Mouse (Mus musculus) liver, embryonic 14.5 days (tissue): ENCODE data around the gene Sugct. TPM values are rescaled to one million over a fixed set of nuclear protein-coding genes. Genes with fewer than 3 reads are reported as not detected.

Source experiments
- ATAC-seq: fragments of 200-750 bp; cut with Nextera tagmentation; 2 replicates; pipeline ENCODE4 v1.8.0; 2017; ENCODE audit warnings: moderate number of reproducible peaks, mild to moderate bottlenecking, moderate library complexity; ENCODE audit not compliant: insufficient read depth
- DNase-seq, 3 experiments: peaks; one replicate each; pipeline ENCODE4 v3.0.0-alpha.2; 2012 to 2013; ENCODE audit warnings: low read depth in 3 of 3, low spot score in 3 of 3
- H3K27ac ChIP-seq: fragments of 300-500 bp; sonication (generic); 2 replicates; pipeline ENCODE4 v1.5.1; 2014; ENCODE audit warnings: moderate library complexity, mild to moderate bottlenecking, control low read depth, inconsistent platforms
- H3K27me3 ChIP-seq: fragments of 300-500 bp; sonication (generic); 2 replicates; pipeline ENCODE4 v1.6.1; 2014; ENCODE audit warnings: mild to moderate bottlenecking, low read length, moderate library complexity; ENCODE audit not compliant: control insufficient read depth, insufficient read depth
- H3K36me3 ChIP-seq: fragments of 300-500 bp; sonication (generic); replicated peaks from 2 replicates; pipeline ENCODE4 v1.6.1; 2014; ENCODE audit warnings: low read depth; ENCODE audit not compliant: control insufficient read depth, insufficient read depth
- H3K4me1 ChIP-seq, 2 experiments: fragments of 200-500 bp in 1 of 2; fragments of 300-500 bp in 1 of 2; sonication (generic) in 1 of 2; replicated peaks; 2 replicates each; pipeline ENCODE4 v1.6.1; 2012 to 2014; ENCODE audit warnings: antibody characterized with exemption in 1 of 2, inconsistent platforms in 1 of 2, low read length in 1 of 2; ENCODE audit not compliant: control insufficient read depth in 2 of 2, insufficient read depth in 2 of 2
- H3K4me2 ChIP-seq: fragments of 300-500 bp; sonication (generic); 2 replicates; pipeline ENCODE4 v1.6.1; 2014; ENCODE audit warnings: low read depth, mild to moderate bottlenecking, control low read depth, moderate library complexity
- H3K4me3 ChIP-seq, 2 experiments: fragments of 200-500 bp in 1 of 2; fragments of 300-500 bp in 1 of 2; sonication (generic) in 1 of 2; 2 replicates each; pipeline ENCODE4 v1.5.1; 2012 to 2014; ENCODE audit warnings: low read depth in 2 of 2, low read length in 2 of 2, mild to moderate bottlenecking in 2 of 2, control low read depth in 1 of 2, inconsistent platforms in 1 of 2, moderate library complexity in 1 of 2; ENCODE audit not compliant: insufficient read depth in 1 of 2
- H3K9ac ChIP-seq: fragments of 300-500 bp; sonication (generic); replicated peaks from 2 replicates; pipeline ENCODE4 v1.6.1; 2014; ENCODE audit warnings: mild to moderate bottlenecking, control low read depth, moderate library complexity
- H3K9me3 ChIP-seq: fragments of 300-500 bp; sonication (generic); 2 replicates; pipeline ENCODE4 v1.6.1; 2016; ENCODE audit warnings: low read length, mixed read lengths; ENCODE audit not compliant: control insufficient read depth
- CTCF ChIP-seq: IDR thresholded peaks from 2 replicates; pipeline ENCODE4 v1.5.1; 2016; ENCODE audit warnings: antibody characterized with exemption, low read depth, control low read depth
- EP300 ChIP-seq: IDR thresholded peaks from 2 replicates; pipeline ENCODE4 v1.6.1; 2016; ENCODE audit warnings: antibody characterized with exemption, low read depth
- WGBS: fragments of 180-500 bp; shearing (Covaris S2); extraction: QIAGEN DNeasy Blood & Tissue Kit; methylation state at CpG from one replicate; pipeline ENCODE4 v1.1.7; 2014; ENCODE audit not compliant: insufficient replicate concordance; 5-methylcytosine and 5-hydroxymethylcytosine counted together
- polyA plus RNA-seq, 2 experiments: library from polyadenylated mRNA; depleted of rRNA in 1 of 2; stranded (reverse) in 1 of 2; unstranded in 1 of 2; fragments of >200 nt; fragmentation: Nextera tagmentation in 1 of 2; extraction: Ambion mirVana in 1 of 2; gene quantifications; 2 replicates each; pipeline versions ENCODE4 v1.2.1 to v1.2.3; 2012 to 2014

Gene Sugct
- polyA plus RNA-seq, 2 experiments = 1.4 to 2.9 TPM

GRCm38 (mm10) chr13:17301590-17301989 lies 393.8 kb downstream of the Sugct start:
- H3K4me2 ChIP-seq = no peak overlapping the region
- H3K4me1 ChIP-seq = 0 out of 4 replicates have a peak, but pooled peaks cover 0 to 2% of the 10 kb centered on the region in 2 experiments
- no peak for TF ChIP-seq CTCF
- no peak for TF ChIP-seq EP300
- DNase-seq (no peak), ATAC-seq (no peak)
- H3K36me3 ChIP-seq = no peaks in the 10 kb centered on the region
- H3K27me3 ChIP-seq = no peaks in the 10 kb centered on the region
- H3K9ac ChIP-seq = no peak overlapping the region
- no peak overlapping the region for H3K27ac ChIP-seq
- 58% methylated on average over 4 of the region's 4 CpGs for WGBS
- no peak overlapping the region for H3K4me3 ChIP-seq
- no peaks in the 10 kb centered on the region for H3K9me3 ChIP-seq

GRCm38 (mm10) chr13:17297462-17298005 lies 397.8 kb downstream of the Sugct start:
- no peak for TF ChIP-seq CTCF
- no peak for TF ChIP-seq EP300
- Histone ChIP-seq H3K27ac (no peak overlapping the region), H3K36me3 (no peaks in the 10 kb centered on the region), H3K9ac (no peak overlapping the region), H3K4me3 (no peak overlapping the region), H3K4me2 (no peak overlapping the region), H3K27me3 (no peaks in the 10 kb centered on the region), H3K9me3 (no peaks in the 10 kb centered on the region), H3K4me1 (0 out of 4 replicates have a peak, but pooled peaks cover 0 to 2% of the 10 kb centered on the region in 2 experiments)
- ATAC-seq = no peak
- no peak for DNase-seq
- 11% methylated on average over 1 of the region's 1 CpGs for WGBS

GRCm38 (mm10) chr13:17296912-17297311 lies 398.4 kb downstream of the Sugct start:
- WGBS = 32% methylated on average over 4 of the region's 4 CpGs
- 0 out of 4 replicates have a peak, but pooled peaks cover 0 to 2% of the 10 kb centered on the region in 2 experiments for H3K4me1 ChIP-seq
- no peaks in the 10 kb centered on the region for H3K27me3 ChIP-seq
- no peaks in the 10 kb centered on the region for H3K36me3 ChIP-seq
- H3K9me3 ChIP-seq = no peaks in the 10 kb centered on the region
- TF ChIP-seq EP300 = no peak
- TF ChIP-seq CTCF = no peak
- no peak overlapping the region for H3K4me2 ChIP-seq
- DNase-seq = no peak
- H3K4me3 ChIP-seq = no peak overlapping the region
- H3K27ac ChIP-seq = no peak overlapping the region
- H3K9ac ChIP-seq = no peak overlapping the region
- ATAC-seq = no peak

- no peaks in the 10 kb centered on the region for H3K9me3 ChIP-seq
- no peak overlapping the region for H3K27ac ChIP-seq
- H3K4me1 ChIP-seq = 0 out of 4 replicates have a peak, but pooled peaks cover 0 to 2% of the 10 kb centered on the region in 2 experiments
- ATAC-seq (no peak), DNase-seq (no peak)
- H3K27me3 ChIP-seq = no peaks in the 10 kb centered on the region
- H3K4me3 ChIP-seq = no peak overlapping the region
- TF ChIP-seq EP300 (no peak), CTCF (no peak)
- WGBS = 62% methylated on average over 3 of the region's 3 CpGs
- no peaks in the 10 kb centered on the region for H3K36me3 ChIP-seq
- no peak overlapping the region for H3K4me2 ChIP-seq
- H3K9ac ChIP-seq = no peak overlapping the region
Observed at GRCm38 (mm10) chr13:17296460-17296859, 398.9 kb downstream of the Sugct start.

GRCm38 (mm10) chr13:17291057-17291456 lies 404.3 kb downstream of the Sugct start:
- Histone ChIP-seq H3K9ac (no peak overlapping the region), H3K4me3 (no peak overlapping the region), H3K36me3 (no peaks in the 10 kb centered on the region), H3K27ac (no peak overlapping the region), H3K4me1 (no peaks in the 10 kb centered on the region), H3K9me3 (no peaks in the 10 kb centered on the region), H3K4me2 (no peak overlapping the region), H3K27me3 (no peaks in the 10 kb centered on the region)
- ATAC-seq (no peak), DNase-seq (no peak)
- 52% methylated on average over 3 of the region's 3 CpGs for WGBS
- no peak for TF ChIP-seq CTCF
- no peak for TF ChIP-seq EP300
